Mouse (Mus musculus) mesoderm, embryonic 11.5 days (tissue): ENCODE measurements around the gene Mitf.
A peak's percentile ranks its signal among the peaks of the same experiment; 100 is the strongest.

Experiments used
- DNase-seq: peaks from one replicate; pipeline ENCODE4 v3.0.0-alpha.2; 2012; ENCODE audit warnings: low read depth, low spot score

Gene Mitf

DNA sequence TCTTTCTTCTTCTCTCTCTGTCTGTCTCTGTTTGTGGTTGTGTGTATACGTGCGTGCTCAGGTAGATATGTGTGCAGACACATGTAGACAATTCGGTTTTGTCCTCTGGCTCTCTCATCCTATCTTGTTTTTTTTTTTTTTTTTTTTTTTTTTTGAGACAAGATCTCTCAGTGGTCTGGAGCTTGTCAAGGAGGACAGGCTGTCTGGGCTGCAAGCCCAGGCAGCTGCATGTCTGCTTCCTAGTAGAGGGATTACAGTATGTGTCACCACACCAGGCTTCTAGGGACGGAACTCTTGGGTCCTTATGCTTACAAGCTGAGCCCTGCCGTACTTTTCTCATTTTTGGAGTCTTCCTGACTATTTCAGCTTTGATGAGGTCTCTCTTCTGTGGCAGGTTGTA lies 73.5 kb downstream of the Mitf start:
- no peak for DNase-seq

DNA sequence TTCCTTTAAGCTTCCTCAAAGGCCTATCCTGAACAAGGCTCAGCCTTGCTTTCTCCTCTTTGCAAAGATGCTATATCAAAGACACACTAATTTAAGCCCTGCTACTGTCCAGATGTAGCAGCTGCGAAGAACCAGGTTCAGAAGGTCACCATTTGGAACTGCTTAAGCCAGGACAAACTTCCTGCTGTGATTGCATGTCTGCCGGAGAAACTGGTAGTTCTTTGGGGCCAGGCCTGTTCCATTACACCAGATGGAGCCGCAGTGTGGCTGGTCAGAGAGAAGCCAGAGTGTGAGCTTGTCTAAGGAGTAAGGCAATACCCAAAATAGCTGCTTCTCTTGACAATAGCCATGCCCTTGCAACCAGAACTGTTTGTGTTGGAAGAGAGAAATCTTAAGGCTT lies 75.1 kb downstream of the Mitf start:
- peak; percentile 66 for DNase-seq

DNA sequence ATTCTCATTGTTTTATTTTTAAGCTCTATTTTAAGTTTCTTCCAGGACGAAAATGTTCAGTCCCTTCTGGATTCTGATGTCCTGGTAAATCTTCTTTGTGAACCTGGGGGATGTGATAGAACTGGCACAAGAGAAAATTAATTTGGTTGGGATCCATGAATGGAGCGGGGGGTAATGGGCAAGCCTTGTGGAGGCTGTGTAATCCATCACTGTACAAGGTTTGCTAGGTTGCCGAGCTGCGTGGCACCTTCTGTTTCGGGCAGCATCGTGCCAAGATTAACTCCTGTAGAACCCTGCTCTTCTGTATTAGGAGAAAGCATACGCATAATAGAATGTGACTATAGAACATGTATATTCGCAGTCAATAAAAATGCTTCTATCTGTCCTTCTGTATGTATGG lies 76.1 kb downstream of the Mitf start:
- no peak for DNase-seq

DNA sequence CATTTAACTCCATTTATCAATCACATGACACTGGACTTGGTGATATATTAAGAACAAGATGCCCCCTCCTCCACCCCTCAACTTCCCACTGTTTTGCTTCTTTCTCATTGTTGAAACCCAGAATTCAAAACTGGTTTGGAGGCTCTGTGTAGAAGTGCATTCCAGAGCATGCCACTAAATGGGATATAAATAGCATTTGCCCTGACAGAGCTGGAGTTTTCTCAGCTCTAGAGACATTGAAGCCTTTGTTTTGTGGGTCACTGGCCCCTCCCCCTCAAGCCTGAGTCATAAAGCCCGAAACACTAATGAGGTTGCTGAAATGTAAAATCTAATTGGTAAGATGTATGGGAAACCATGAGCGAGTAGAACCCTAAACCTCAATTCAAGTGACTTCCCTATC lies 76.6 kb downstream of the Mitf start:
- DNase-seq, result peak; percentile 45

DNA sequence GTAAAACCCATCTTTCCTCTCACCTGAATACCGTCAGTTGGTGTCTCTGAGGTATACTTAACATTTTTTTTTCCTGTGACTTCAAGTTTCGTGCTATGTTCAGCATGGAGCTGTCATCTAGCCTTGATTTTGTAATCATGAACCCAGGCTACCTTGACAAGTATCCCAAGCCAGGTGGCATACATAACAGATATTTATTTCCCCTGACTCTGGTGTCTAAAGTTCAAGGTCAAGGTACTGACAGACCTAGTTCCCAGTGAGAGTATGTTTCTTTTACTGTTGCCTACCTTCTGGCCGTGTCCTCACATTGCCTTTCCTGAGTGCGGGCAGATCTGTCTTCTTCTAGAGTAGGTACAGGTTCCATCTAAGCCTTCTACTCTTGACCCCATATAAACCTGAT lies 78.1 kb downstream of the Mitf start:
- DNase-seq, result no peak

DNA sequence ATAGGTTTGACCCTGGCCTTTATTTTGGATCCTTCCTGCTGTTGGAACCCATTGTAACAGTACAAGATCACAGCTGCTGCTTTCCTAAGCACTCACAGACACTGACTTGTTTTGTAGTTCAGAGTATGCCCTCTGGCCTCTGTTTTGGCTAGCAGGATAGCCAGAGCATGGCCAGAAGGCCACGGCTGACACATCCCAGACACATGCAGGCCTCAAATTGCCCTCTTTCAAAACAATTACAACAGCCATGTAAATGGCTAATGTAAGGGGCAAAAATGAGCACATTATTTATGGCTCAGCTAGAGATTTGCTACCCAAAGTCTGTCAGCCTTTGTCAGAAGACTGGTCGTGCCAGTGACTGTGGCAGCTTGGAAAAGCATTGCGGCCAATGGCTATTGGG lies 78.8 kb downstream of the Mitf start:
- no peak for DNase-seq

DNA sequence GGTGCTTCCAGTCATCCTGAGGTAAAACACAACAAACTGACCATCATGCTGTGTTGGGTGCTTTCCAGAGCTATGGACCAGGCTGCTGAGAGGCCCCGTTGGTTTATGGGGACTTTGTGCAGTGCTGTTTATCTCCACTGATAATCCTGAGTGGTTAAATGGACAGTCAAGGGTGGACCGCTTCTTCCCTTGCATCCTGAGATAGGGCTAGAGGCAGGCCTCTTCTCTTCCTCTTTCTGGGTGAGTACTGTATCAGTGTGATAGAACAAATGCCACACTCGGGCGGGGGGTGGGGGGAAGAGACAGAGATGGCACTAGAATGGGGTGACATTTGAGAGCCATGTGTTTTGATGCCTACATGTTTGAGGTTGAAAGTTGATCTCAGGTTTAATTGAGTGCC lies 81.0 kb downstream of the Mitf start:
- no peak for DNase-seq

DNA sequence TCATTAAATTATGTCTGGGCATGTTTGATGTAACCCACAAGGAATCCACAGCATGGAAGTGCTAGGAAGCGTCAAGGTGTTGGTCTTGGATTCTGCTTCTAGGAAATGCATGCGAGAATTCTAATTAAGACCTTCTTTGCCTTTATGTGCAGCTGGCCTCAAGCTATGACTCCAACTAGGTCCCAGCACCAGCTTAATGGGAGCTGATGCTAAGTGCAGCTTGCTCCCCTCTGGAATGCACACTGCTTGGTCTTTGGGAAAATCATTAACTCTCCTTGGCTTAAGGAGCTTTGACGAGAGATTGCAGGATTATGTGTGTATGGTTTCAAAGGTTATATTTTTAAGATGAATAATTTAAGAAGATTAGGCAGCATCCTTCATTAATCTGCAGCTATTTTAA lies 81.7 kb downstream of the Mitf start:
- no peak for DNase-seq

DNA sequence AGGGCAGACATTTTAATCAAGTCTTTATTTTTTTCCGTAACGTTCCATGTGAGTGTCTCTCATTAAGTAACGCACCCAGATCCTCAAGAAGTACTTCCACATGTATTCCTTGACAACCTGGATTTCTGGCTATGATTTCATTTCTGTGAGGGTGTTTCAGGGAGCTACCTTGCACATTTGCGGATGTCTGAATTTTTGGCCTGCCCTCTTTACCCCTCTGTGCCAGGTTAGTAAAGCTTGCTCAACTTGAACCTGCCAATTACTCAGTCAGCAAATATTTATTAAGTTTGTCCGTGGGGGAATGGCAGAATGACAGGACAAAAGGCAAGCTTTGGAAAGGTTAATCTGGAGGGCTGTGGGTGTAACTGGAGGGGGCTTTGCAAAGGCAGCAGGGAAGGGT lies 86.7 kb downstream of the Mitf start:
- no peak for DNase-seq

DNA sequence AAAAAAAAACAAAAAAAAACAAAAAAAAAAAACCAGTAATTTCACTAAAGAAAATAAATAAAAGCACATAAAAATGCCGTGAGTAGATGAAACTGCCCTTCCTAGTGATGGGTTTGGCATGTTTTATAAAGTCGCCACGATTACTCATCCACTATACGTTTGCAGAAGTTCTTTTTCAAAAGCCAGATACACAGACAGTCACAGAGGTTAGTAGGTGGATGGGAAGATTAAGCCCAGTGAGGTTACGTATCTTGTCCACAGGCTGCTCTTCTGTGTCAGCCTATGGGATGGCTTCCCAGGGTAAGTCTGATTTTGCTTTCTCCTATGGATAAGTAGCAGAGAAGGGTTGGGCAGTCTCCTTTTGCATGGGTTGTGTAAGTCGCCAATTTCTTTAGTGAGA lies 90.3 kb downstream of the Mitf start:
- DNase-seq, result no peak

DNA sequence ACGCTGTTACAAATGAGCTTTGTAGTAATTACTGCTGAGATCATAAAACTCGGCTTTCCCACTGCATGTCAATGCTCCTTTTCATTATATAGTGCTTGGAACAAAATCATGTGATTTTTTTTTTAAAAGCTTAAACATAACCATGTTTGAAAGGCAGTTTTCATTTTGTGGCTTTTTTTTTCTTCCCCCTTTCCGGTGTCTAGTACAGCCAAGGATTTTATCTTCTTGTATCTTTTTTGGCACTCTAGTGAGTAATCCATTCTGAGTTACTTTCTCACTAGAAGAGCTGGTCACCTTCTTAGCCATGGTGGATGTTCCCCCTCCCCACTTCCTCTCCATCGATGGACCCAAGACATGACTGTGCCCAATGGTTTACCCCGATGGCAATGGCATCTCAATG lies 91.2 kb downstream of the Mitf start:
- no peak for DNase-seq

DNA sequence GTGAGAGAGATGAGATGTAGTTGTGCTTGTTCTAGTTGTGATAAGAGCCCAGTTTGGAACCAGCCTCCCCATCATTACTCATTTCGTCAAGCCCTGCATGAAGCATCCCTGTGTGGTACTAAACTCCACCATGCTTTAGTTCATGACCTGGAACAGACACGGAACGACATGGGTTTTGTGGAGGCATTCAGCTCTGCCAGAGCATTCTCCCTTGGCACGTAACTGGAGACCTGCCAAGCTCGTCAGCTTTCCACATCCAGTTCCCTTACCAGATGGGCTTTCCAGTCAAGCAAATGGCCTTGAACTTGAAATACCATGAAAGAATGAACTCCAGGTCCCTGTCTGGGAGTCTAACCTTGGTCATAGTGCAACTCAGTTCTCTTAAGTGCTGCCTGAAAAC lies 94.7 kb downstream of the Mitf start:
- no peak for DNase-seq

DNA sequence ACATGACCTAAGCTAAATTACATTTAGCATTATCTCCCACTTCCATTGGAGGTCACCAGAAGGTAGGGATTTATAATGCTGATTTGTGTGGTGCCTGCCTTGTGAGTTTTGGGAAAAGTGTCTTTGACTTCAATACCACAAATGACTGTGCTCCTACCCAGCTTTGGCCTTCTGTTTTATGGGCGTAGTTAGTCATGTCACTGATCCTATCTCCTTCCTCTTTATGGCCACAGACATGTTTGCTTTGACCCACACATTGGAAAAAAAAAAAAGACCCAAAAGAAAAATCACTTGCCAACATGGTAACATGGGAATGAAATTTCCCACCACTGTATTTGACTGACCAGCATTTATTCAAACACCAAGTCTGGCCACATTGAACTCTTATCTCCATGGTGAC lies 95.4 kb downstream of the Mitf start:
- no peak for DNase-seq

DNA sequence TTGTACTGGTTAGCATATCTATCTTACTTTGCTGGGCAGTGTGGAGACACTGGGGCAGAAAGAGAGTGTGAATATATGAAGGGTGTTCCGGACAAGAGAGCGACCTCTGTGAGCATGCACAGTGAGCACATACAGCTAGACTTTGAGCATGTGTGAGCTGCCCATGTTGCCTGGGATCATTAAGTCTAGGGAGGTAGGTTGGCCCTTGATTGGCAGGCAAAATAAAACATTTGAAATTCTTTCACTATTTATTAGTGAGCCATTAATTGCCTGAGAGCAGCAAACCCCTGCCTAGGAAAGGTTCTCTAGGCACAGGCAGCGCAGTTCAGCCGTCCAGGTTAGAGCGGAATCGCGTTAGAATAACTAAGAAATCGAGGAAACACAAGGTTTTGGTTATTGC lies 107.9 kb downstream of the Mitf start:
- DNase-seq, result no peak

DNA sequence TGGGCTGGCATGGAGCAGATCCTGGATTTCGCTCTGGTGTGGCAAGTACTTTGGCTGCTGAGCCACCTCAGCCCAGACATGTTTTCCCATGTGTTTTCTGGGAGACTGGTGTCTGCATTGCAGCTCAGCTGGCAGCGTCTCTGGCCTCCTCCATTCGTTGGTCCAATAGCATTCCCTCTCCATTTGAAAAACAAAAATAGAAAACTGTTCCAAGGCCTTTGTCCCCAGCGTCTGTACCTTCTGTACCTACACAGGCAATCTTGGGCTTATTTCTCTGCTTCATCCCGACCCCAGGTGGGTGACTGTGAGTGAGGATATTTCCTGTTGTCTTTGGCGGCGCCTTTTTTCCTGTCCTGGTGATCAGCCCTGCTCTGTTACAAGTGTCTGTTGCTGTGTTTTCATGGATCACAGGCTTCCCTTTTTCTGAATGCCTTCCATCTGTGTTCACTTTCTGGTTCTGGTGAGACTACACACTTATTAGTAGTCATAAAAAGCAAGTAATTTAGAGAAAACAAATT lies 109.6 kb downstream of the Mitf start:
- no peak for DNase-seq

DNA sequence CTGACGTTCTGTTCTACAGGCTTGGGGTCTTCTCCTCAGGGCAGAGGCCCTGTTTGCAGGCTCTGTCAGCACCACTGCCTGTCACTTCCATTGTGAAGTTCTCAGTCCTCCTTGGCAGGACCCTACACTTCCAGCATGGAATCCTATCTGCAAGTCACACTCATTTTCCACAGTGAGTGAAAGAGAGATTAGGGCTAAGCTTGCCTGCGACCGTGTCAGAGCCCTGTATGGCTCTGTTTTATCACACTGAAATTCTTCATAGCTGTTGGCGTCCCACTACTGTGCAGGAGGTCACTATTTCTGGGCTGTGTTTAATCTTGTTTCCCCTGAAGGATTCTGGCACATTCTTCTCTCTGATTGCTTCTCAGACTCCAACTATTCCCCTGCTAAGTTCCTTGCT lies 111.2 kb downstream of the Mitf start:
- DNase-seq, result no peak

DNA sequence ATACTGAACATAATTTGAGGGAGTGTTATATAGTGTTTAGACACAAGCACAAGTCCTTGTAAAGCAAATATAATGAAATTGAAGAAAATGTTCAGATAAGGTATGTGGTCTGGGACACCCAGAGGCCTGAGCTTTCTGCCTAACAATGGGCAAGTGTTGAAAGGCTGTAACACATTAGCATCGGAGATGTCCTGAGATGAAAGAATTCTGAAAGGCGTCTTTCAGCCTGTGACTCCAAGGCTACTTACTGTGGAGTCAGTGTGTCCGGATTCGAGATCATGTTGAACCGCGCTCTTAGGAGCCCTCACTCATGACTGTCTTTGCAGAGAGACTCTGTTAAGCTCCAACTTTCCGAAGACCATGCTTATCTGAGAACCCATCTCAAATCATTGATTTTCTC lies 111.6 kb downstream of the Mitf start:
- no peak for DNase-seq

DNA sequence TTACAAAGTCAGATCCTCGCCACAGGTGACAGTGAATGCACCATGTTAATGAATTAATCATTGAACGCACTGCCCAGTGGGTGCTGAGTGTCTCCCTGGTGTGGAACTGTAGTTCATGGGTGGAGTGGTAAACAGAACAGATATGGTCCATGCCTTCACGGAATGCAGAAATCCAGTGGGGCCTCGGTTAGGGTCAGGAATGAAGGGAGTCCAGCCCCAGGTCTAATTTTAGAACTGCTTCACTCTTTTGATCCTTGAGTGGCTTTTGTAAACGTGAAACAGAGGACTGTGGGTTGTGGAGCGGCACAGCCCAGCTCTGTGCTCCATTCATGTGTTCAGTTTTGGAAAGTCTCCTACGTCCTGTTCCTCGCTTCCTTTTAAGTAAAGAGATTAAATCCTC lies 112.4 kb downstream of the Mitf start:
- no peak for DNase-seq

DNA sequence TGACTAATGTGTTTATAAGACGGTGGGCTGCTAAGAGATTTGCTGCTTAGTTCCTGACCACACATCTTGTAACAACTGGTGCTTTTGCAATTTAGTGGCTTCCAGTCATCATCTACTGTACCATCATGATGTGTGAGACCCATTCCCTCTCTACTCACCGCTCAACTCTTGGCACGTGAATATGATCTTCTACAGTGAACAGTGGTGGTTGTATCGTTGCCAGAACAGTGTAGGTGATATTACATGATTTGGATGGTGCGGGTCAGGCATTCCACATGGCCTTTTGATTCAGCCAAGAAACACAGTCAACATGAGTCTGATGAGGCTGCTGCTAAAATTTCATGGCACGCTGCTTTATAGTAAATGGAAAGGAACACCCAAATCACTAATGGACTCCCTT lies 114.7 kb downstream of the Mitf start:
- no peak for DNase-seq

DNA sequence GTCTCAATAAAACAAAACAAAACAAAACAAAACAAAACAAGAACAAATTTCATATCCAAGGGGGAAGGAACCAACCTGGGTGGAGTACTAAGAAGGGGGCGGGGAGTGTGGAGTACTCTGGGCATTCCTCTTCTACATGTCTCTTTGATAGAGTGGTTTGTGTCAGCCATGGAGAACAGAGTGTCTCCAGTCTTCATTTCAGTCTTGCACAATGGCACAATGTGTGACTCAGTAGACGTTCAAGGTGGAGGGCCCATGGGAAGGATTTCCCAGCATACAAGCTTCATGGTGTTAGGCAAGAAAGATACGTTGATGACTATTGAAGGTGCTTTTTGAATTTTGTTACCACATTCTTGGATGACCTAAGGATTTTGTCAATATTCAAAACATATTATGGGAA lies 117.4 kb downstream of the Mitf start:
- no peak for DNase-seq

DNA sequence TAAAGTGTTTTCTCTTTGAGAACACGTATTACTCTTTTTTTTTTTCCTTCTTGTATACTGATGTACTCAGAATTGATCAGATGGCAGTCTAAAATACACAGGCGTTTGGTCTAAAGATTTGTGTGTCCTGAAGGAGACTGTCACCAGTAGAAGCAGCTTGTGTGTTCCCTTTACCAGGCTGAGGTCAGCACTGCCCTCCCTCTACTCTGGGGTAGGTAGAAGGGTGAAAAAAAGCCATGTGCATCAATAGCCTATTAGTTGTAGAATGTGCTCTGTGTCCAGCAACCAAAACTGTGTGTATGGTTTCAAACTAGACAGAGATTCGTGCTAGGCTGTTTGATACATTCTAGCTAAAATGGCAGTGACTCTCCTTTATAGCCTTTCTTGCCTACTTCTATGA lies 122.2 kb downstream of the Mitf start:
- no peak for DNase-seq

DNA sequence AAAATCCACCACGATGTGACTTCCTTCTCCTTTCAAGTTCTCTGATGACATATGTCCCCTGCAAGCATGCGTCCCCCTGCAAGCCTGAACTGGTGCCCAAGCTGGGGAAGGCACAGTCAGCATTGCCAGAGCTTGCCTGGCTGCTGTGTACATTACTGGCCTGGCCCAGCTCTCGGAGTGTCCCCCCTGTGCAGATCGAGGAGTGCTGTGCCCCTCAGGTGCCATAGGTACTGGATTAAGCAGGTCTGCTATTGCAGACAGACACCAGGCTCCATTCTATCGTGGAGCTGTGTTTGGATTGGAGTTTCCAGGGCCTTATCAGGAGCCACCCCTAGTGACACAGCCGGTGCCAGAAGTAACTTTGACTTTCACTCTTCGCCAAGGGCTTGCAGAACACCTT lies 122.6 kb downstream of the Mitf start:
- DNase-seq, result no peak

DNA sequence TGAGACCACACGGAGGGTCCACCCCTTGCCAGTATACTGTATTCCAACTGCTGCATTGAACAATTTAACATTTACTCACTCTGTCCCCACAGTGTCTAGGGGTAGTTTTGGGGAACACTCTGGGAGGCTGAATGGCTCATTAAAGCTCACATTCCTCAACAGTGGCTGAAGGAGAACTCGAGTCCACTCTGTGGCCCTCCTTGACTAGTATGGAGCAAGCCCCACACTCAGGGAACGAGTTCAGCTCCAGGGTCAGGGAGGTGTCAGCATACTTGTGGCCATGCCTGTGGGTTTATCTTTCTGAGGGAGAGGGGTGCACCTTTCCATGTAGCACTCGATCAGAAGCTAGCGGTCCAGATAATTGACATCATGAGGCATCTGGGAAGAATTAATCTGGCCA lies 130.3 kb downstream of the Mitf start:
- no peak for DNase-seq

DNA sequence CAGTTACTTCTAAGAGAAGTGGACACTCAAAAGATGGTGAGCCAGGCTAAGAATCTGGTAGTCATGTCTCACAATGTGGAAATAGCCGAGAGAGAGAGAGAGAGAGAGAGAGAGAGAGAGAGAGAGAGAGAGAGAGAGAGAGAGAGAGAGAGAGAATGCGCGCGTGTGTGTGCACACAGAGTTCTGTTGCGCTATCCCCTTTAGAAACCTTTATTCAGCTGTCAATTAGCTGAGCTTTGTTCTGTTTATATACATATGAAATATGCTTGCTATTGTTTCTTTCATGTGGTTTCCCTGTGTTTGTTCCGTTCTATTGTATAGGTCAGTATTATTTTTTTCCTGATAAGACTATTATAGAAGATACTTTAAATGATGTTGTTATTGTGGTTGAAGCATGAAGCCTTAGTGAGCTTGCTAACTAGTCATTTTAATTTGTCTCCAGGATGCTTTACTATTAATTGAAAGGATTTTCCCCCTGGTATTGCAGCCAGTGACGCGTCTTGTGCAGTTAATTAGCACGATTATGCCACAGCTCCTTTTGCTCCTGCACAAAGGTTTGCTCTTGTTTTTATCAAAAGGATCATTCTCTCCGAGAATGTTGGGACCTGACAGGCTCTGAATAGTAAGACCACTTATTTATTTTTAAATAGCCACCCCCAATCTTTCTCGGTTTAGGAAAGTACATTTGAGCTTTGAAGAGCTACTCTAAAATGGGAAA lies 131.2 kb downstream of the Mitf start:
- no peak for DNase-seq
